Mouse (Mus musculus): ENCODE measurements around the gene Hrg. TPM values are rescaled to one million over a fixed set of nuclear protein-coding genes. Genes with fewer than 3 reads are reported as not detected.

Gene Hrg
- not detected for polyA plus RNA-seq (2014; fragmentation: Illumina TruSeq; extraction: RNeasy Lipid Tissue Mini Kit (QIAGEN cat#74804); ENCODE audit: low read depth, low replicate concordance)

DNA sequence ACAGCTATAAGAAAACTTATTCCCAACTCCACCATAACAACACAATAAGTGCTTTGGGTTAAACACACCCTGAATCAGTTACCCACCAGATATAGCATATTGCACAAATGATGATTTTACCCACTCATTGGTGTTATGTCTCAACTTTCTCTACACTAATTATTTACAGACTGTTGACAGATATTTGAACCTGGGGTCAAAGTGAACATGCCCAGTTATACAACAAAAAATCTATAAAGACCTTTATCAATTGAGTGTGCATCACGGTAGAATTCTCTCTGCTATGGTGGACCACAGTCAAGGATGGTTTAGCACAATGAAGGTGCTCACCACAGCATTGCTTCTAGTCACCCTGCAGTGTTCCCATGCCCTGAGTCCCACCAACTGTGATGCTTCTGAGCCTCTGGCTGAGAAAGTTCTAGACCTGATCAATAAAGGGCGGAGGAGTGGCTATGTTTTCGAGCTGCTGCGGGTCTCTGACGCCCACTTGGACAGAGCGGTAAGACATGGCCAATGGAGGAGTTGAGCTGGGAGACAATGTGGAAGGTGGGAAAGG, at the start of gene Hrg:
Gene Hrg, plus strand, starts transcription at position 233 of the 556 bp plus-strand sequence.

DNA sequence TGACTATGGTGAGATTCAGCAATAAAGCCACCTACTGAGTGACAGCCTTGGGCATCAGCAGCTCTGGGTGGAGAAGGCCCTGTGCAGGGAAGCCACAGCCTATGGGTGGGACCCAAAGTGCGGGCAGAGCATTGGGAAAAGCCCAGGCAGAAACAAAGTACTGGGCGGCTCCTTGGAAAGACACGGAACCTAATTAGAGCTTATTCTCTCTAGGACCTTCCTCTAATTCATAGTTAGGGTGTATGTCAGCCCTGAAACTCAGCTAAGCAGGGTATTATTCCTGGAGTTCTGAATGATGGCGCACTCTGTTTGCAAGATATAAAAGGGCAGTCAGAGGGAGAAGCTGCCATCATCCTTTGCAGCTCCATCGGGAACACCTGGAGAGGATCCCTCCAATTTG, 32.8 kb upstream of the Hrg start, which contains the start of gene Fetub:
Gene Fetub, plus strand, starts transcription at position 301 of the 400 bp plus-strand sequence.

Other genes starting within 250 kb of the Hrg start
- not detected for gene Crygs, start 139.5 kb upstream of the Hrg start, polyA plus RNA-seq (2014; fragmentation: Illumina TruSeq; extraction: RNeasy Lipid Tissue Mini Kit (QIAGEN cat#74804); ENCODE audit: low read depth, low replicate concordance)
- gene Tbccd1, start 93.4 kb upstream of the Hrg start, polyA plus RNA-seq (2014; fragmentation: Illumina TruSeq; extraction: RNeasy Lipid Tissue Mini Kit (QIAGEN cat#74804); ENCODE audit: low read depth, low replicate concordance): 18.3 TPM
- gene Dnajb11, start 93.2 kb upstream of the Hrg start, polyA plus RNA-seq (2014; fragmentation: Illumina TruSeq; extraction: RNeasy Lipid Tissue Mini Kit (QIAGEN cat#74804); ENCODE audit: low read depth, low replicate concordance): 98.6 TPM
- gene Ahsg, start 59.8 kb upstream of the Hrg start, polyA plus RNA-seq (2014; fragmentation: Illumina TruSeq; extraction: RNeasy Lipid Tissue Mini Kit (QIAGEN cat#74804); ENCODE audit: low read depth, low replicate concordance): 0.47 TPM
- gene Fetub, start 32.7 kb upstream of the Hrg start, polyA plus RNA-seq (2014; fragmentation: Illumina TruSeq; extraction: RNeasy Lipid Tissue Mini Kit (QIAGEN cat#74804); ENCODE audit: low read depth, low replicate concordance): 9.2 TPM
- gene Kng2, start 78.4 kb downstream of the Hrg start, polyA plus RNA-seq (2014; fragmentation: Illumina TruSeq; extraction: RNeasy Lipid Tissue Mini Kit (QIAGEN cat#74804); ENCODE audit: low read depth, low replicate concordance): 1.4 TPM
- gene Kng1, start 106.8 kb downstream of the Hrg start, polyA plus RNA-seq (2014; fragmentation: Illumina TruSeq; extraction: RNeasy Lipid Tissue Mini Kit (QIAGEN cat#74804); ENCODE audit: low read depth, low replicate concordance): not detected
- gene Eif4a2, start 156.4 kb downstream of the Hrg start, polyA plus RNA-seq (2014; fragmentation: Illumina TruSeq; extraction: RNeasy Lipid Tissue Mini Kit (QIAGEN cat#74804); ENCODE audit: low read depth, low replicate concordance): 513 TPM
- gene Rfc4, start 176.7 kb downstream of the Hrg start, polyA plus RNA-seq (2014; fragmentation: Illumina TruSeq; extraction: RNeasy Lipid Tissue Mini Kit (QIAGEN cat#74804); ENCODE audit: low read depth, low replicate concordance): 10.7 TPM
- 1,774 TPM for gene Adipoq, start 195.5 kb downstream of the Hrg start, polyA plus RNA-seq (2014; fragmentation: Illumina TruSeq; extraction: RNeasy Lipid Tissue Mini Kit (QIAGEN cat#74804); ENCODE audit: low read depth, low replicate concordance)

All from adipose tissue, adult 10 weeks (tissue).